Mouse (Mus musculus) cerebellum, postnatal 10 days (tissue): Measurements from ENCODE around the gene Snx14.
"Not testable (repeated sequence)": the region's sequence is repeated elsewhere in the genome, so short reads cannot be mapped to it uniquely, and the experiment has no call there.

Experiments used
- DNase-seq, 2 experiments: peaks; one replicate each; pipeline ENCODE4 v3.0.0; 2021; ENCODE audit warnings: mixed read lengths in 2 of 2

Gene Snx14

DNA sequence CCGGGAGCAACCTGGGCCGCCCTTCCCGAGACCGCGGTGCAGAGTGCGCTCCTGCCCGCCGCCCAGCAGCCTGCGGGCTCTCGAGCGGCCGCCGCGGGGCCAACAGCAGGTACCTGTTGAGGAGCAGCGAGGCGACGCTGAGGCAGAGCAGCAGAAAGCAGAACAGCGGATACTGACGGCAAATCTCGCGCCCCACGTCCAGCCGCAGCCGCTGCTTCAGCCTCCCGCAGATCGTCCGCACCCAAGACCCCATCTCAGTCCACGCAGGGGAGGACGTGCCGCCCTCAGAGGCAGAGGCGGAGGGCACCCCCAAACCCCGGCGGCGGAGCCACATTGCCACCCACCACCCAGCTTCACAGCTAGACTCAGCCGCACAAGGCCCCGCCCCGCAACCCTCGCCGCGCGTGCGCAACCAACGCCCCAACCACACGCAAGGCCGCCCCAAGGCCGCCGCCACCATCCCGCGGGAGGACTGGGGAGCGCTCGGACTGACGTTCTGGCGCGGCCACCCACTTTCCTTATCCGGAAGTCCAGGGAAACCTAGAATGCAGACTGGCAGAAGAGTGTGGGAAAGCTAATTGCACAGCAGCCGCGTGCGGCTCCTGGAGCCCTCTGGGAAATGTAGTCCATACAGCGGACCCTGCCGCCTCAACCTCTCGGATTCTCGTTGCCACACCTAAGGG is at the start of gene Snx14:
TSS of gene Snx14 (minus strand) at position 404 of the 683 bp plus-strand sequence.
- DNase-seq, result peak; percentile 97 to 98

DNA sequence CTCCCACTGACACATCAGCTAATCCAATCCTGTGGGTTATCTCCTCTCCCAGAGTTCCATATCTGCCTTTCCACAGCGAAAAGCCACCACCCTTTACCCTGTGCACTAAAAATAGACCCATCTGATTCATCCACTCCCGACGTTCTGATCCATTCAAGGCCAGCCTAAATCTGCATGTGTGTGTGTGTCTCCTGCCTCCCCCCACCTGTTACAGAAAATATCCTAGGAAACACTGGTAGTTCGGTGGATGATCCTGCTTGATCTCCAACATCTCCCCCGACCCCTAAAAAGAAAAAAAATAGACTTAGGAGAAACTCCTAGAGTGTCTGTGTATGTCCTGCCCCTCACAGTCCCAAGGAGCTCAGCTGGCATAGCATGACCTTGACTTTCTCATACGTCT is 45.8 kb upstream of the Snx14 start:
- no peak for DNase-seq

DNA sequence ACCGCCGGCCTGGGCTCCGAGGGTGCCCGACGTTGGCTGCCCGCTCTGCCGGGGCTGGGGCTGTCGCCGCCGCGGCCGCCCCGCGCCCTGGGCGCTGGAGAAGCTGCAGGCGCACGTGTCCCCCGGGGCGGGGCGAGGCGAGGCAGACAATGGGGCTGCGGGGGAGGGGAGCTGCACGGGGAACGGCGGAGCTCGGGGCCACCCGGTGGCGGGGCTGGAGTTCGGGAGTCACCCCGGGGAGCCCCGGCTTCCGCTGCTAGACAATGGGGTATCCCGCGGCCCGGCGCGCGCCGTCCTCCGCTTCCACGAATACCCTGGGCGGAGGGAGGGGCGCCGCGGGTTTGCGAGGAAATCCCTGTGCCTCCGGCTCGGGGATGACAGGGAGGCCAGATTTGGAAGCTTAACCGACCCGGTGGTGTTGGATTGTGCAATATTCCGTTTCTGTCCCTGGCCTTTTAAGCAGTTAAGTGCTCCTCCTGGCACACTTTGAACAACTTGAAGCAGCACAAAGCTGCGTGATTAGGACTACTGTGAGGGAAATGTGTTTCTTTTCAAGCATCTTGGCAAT is 44.2 kb upstream of the Snx14 start:
- peak; percentile 94 for DNase-seq

DNA sequence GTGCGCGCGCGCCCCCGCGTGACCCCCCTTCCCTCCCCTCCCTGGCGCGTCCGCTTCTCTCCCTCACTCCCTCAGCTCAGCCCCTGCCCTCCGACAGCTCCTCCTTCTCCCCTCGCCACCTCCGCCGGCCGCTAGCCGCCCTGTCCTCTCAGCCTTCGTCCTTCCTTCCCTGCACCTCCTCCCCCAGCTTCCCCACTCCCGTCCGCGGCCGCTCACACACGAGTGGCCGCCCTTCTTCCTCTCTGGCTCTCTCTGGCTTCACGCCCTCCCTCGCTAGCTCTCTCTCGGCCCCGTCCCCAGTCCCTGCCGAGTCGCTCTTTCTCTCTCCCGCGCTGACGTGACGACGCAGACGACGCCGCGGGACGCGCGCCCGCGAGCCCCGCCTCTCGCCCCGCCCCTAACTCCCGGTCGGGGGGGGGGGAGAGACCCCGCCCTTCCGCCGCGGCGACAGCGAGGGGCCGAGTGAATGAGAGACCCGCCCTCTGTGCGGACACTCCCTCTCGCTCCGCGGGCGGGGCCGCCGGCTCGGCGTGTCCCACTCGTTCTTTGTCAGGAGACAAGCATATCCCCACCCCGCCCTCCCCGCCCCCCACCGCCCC is 43.6 kb upstream of the Snx14 start, which contains the start of gene Syncrip:
TSS of gene Syncrip (minus strand) at position 345 of the 599 bp plus-strand sequence.
- peak; percentile 96 to 98 for DNase-seq

DNA sequence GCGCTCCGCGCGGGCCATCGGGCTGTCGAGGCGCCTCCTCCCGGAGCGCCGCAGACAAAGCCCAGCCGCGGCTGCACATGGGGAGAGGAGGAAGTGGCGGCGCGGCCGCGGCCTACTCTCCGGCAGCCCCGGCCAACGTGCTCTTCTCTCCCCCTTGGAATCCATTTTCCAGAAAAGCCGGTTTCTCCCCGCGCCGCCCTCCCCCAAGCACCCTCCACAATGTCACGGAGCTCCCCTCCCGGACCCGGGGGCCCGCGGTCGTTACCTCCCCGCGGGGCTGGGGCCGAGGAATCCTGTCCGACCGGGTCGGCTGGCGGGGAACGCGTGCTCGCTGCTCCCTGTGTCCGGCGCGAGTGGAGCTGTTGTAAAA is 43.0 kb upstream of the Snx14 start:
- DNase-seq, result peak; percentile 65 to 76

DNA sequence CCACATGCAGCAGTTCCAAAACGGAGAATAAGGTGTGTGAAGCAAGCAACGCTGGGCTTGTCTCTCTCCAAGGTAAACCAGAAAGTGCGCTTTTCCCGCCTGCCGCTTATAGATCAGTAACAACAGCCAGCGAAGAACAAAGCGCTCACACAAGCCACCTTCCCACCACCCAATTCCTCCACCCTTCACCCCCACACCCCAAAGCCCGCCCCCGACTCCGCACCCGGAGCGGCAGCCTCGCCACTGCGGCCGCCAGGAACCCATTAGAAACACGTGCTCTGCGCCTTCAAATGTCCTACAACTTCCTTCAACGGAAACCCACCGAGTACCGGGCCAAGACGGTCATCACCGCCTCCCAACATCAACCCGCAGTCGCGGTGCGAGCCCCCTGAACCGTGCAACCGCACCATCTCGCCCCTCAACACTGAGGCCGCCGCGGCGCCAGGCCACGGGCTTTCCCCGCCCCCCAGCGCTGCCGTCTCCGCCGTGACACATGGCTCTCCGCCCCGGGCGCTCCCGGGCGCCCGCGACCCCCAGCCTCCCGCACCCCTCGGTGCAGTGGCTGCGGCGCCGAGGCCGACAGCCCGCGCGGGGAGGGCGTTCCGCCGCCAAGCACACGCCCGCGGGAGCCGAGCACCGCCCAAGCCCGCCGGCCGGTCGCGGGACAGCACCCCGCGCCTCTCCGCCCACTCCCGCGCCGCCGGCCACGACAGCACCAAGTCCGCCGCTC is 42.5 kb upstream of the Snx14 start:
- DNase-seq, result peak; percentile 70 to 76

DNA sequence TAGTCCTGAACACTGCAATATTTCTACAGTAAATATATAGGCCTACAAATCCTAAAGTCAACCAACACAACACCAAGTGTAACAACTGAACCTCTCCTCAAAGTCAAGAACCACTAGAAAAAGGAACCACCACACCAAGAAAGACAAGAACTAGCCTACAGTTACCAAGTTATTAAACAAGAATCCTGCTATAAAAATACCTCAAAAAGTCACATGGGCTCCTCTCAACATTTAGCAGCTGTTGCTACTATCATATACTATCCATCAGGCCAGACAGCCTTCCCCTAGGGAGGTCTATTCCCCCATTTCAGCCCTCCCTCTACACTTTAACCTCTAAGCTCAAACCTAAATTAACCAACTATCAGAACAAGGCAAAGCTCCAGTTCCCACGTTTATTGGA is 41.4 kb upstream of the Snx14 start:
- DNase-seq, result no peak

DNA sequence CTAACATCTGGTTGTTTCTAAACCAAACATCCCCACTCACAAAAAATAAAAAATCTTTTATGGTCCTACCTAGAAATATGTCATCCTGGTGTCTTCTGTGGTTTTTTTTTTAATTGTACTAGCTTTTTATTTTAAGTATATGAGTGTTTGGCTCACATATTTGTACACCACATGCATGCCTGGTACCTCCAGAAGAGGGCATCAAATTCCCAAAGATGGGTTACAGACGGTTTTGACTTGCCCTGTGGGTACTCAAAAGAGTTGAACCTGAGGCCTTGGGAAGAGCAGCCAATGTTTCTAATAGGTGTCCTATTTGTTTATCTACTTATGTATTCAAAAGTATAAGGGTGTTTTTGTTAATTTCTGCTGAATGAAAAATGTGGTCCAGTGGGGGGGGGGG is 37.4 kb upstream of the Snx14 start:
- peak; percentile 45 to 56 for DNase-seq

DNA sequence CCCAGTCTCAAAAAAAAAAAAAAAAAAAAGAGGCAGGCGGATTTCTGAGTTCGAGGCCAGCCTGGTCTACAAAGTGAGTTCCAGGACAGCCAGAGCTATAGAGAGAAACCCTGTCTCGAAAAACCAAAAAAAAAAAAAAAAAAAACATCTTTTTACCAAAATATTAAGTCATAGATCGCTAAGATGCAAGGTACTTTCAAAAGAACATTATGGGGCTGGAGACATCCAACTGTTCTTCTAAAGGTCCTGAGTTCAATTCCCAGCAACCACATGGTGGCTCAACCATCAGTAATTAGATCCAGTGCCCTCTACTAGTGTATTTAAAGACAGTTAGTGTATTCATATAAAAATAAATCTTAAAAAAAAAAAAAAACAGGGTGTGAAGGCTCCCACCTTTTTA is 22.3 kb upstream of the Snx14 start:
- not testable (repeated sequence) for DNase-seq

DNA sequence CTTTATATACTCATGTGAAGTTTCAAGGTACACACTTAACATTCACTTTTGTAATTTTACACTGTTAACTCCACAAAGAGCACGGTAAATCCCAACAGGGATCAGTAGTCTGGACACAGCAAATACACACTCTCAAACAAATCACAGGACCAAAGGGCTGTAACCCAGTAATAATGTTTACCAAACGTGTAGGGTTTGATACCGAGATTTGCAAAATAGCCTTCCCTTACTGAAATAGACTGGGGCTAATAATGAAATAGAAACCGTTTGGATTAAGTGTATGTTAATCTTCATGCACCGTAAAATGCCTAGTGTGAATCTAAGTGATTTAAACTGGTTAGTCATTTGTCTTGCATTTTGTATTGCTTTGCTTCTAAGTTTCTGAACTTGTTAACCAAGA is 1.2 kb upstream of the Snx14 start:
- DNase-seq, result no peak

DNA sequence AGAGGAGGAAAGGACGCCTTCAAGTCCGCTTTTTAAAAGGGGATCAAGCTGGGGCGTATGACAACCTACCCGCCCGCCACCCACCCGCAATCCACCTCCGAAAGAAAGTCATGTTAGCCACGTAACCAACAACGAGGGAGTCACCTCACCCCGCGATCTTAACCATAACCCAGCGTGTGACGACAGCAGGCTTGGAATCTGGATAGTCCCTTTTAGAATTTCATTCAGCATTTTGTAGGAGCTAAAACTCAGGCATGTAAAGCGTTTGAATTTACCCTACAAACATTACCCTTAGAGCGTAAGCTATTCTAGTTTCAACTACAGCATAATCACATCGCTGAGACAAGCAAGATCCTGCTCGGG is 461 bp upstream of the Snx14 start:
- DNase-seq, result no peak

DNA sequence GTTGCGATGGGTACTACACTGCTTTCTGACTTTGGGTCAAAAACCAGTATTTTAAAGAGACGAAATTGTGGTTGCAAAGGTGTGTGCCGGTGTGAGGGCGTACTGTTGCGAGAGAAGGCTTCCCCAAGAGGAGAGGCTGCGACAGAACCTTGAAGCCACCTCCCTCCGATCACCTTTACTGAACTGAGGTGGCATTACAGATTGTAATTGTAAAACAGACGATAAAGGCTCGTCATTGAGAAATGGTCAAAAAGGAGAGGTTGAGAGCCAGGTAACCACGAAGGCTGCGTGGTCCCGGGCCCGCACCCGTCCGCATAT is 562 bp downstream of the Snx14 start:
- no peak for DNase-seq

DNA sequence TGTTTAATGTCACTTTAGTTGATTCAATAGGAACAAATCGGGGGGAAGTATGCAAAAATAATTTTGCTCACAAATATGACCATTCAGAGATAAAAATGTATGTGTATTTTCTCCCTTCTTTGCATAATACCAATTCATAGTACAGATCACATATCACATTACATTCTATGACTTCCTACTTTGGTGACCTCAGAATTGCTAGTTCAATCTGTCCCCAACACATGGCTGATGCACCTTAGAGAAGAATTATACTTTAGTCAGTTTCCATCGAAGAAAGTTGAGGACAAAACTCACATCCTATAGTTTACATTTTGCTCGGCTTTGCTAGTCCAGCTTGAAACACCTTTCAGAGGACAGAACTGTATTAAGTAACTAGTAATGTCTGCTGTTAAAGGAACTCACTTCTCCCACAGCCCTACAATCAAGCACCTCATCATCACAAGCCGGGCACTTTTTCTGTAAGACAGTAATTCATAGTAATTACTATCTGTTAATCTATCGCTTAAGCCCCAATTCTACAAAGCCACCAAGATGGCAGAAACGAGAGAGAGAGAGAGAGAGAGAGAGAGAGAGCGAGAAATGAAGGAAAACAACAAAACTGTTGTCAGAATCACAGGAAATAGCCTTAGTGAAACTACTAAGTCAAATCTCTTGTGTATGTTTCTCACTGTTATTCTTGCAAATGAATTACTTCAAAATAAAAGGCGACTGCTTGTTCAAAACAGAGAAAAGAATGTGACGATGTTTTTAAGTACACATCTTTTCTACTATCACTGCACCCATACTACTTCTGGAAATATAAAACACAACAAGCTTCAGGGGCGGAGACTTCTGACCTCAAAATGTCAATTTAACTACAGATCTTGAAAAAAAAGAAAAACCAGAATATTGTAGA is 1.2 kb downstream of the Snx14 start:
- no peak for DNase-seq

DNA sequence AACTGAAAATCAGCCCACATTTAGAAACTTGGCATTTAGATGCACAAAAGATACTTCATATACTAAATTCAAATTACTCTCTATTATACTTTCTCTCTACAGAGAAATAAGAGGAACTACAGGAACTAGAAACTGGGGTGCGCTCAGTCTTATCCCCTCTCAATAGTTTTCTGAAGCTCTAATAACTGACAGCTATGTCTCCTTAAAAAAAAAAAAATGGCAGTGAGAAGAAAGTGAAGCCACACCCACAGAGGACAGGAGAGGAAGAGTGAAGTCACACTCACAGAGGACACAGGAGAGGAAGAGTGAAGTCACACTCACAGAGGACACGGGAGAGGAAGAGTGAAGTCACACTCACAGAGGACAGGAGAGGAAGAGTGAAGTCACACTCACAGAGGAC is 14.4 kb downstream of the Snx14 start:
- DNase-seq, result no peak

DNA sequence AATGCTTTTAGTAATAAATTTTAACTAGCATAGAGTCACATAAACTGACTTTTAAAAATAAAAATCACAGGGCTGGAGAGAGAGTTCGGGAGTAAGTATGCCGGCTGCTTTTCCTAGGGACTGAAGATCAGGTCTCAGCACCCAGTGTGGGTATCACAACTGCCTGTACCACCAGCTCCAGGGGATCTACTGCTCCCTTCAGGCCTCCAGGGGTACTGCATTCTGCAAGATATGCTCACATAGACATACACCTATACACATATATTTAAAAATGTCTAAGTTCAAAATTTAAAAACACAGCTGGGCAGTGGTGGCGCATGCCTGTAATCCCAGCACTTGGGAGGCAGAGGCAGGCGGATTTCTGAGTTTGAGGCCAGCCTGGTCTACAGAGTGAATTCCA is 16.3 kb downstream of the Snx14 start:
- DNase-seq, result no peak

DNA sequence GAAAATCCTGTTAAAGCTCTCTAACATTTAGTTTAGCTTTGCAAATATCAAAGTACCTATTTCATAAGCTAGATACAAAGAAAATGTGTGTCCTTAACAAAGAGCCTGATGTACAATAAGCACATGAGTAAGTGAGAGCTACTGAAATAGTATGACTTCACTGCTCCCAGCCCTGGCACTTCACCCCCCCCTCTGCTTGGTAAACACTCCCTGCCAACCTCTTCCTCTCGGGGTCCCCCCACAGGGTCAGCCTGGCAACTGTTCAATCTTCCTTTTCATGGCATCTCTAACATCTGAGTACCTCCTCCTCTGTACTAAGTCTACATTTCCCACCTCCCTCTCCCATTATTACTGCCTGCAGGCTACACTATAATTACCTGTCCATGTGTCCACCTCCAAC is 22.0 kb downstream of the Snx14 start:
- peak in 1 of 2 experiments; percentile 29 for DNase-seq

DNA sequence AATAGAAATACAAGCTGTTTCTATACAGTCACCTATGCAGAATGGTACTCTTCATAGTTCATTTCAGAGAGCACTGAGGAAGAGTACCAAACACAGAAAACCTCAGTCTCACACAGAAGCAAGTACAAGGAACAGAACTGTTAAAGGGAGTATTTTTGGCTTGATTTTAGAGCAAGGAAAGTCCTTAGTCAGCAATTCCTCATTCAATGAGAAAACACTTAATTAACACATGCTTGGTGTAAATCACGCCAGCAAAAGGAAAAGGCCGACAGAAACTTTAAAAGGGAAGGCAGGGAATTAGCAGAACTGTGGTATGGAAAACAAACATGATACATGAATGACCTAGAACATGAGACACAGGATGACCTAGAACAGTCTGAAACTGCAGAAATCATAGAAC is 28.8 kb downstream of the Snx14 start:
- no peak for DNase-seq

DNA sequence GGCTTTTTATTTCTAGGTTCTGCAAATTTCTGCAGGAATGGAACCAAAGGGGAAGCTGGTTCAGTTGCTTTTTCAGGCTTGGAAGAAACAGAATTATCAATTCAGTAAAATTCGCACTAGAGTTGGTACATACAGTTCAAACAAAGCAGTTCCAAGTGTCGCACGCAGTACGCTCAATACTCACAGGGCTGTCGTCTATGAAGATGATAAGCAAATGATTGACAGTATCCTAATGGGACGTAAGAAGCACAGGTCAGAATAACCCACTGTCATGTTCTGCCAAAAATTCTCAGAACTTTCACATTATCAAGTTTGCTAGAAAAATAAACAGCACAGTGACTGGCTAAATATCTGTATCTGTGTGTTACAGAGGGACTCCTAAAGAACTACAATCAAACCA is 34.2 kb downstream of the Snx14 start:
- DNase-seq, result no peak

DNA sequence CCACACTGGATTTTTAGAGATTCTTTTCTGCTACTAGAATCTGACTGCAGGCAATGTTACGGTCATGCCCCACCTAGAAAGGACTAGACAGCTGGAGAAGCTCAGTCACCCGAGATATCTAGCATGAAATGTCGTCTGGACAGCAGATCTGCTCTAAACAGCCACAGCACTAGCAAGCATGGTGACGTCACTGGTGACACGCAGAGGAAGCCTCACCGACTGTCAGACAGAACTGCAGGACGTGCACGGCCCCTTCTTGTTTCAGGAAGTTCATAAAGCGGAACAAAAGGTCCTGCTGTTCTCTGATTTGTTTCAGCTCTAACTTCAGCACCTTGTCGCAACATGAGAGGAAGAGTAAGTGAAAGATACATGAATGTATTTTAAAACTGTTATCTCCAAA is 34.7 kb downstream of the Snx14 start:
- peak; percentile 31 to 45 for DNase-seq

DNA sequence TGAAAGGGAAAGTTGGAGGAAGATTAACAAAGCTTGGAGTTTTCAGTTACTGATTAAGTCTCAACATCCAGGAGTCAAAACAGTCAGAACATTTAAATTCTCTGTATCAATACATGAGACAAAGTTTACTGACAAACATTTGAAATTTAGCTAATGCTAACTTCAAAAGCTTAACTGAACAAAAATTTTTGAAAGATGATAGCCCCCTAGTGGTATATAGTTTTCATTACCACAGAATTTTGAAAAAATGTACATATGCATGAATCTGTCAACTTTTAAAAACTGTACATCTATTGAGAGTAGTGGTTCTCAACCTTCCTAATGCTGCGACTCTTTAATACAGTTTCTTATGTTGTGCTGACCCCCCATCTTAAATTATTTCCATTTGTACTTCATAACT is 40.3 kb downstream of the Snx14 start:
- DNase-seq, result no peak

DNA sequence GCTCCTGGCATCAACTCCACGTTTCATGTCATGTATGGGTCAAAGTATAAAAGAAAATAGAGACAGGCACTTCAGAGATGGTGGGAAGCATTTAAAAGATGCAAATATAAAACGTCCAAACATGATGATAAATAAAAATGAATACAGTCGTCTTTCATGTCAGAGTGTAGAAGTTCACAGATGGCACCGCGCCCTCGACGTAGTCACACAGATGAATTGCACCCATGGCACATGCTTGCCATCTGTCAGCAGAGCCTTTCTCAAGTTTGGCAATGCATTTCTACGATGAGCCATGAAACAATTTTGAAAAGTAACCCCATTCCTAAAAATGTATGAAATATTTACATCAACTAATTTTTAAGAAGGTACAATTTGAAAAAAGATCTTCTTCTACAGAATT is 43.9 kb downstream of the Snx14 start:
- peak; percentile 59 to 71 for DNase-seq

DNA sequence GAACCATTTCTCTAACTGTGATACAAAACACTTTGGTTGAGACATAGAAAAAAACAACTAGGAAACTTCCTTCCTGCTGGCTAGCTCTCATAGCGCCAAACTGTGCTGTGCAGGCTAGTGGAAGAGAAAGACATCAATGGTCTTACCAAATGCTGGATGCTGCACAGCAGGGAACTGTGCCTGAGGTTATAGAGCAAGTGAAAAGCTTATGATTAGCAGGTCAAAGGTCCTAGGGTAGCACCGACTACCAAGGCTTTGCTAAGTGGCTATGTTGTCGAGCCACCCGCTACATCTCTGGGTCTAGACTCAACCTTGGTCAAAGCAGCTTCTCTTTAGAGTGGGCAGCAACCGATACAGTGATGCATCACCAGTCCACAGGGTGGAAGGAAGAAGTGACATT is 49.9 kb downstream of the Snx14 start:
- DNase-seq, result no peak

DNA sequence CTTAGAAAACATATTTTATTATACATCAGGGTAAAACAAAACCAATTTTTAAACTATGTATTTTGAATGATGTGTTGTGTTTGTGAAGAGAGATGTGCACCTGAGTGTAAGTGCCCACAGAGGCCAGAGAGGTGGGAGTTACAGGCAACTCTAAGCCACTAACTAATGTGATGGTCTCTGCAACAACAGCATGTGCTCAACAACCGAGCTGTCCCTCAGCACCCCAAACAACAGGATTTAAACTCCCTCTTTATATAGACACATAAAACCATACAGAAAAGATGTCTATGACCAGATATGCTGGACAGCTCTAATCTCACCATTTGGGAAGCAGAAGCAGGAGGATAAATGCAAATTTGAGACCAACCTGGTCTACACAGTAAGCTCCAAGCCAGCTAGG is 58.2 kb downstream of the Snx14 start:
- no peak for DNase-seq
